Mouse (Mus musculus): ENCODE results near the gene Smr3a. TPM values are rescaled to one million over a fixed set of nuclear protein-coding genes. Genes with fewer than 3 reads are reported as not detected.

Smr3a gene
- total RNA-seq (2021) = not detected

- no peak for DNase-seq
Measured at GRCm38 (mm10) chr5:88002249-88002648, at the start of gene Smr3a. Gene Smr3a, plus strand, starts transcription at chr5:88002549.

- DNase-seq = no peak
Measured at GRCm38 (mm10) chr5:87969201-87969600, 33.1 kb upstream of the Smr3a start, which contains the start of the genes 2310003L06Rik and Gm28434. Gene 2310003L06Rik, plus strand, starts transcription at chr5:87969459. Gene Gm28434, plus strand, starts transcription at chr5:87969517.

- DNase-seq = no peak
Measured at GRCm38 (mm10) chr5:87979139-87979538, 23.2 kb upstream of the Smr3a start, which contains the start of gene Cabs1. Gene Cabs1, plus strand, starts transcription at chr5:87979439.

GRCm38 (mm10) chr5:87982468-87983214, 19.7 kb upstream of the Smr3a start:
- no peak for DNase-seq

- DNase-seq = no peak
Measured at GRCm38 (mm10) chr5:88005241-88005640, 2.9 kb downstream of the Smr3a start.

Other genes with a start within 250 kb of the Smr3a start
- not detected for gene Csn1s2a, start 228.0 kb upstream of the Smr3a start, total RNA-seq (2021)
- gene Csn1s2b, start 194.5 kb upstream of the Smr3a start, total RNA-seq (2021) = not detected
- gene Prr27, start 176.9 kb upstream of the Smr3a start, total RNA-seq (2021) = not detected
- not detected for gene Odam, start 117.5 kb upstream of the Smr3a start, total RNA-seq (2021)
- gene Csn3, start 77.0 kb upstream of the Smr3a start, total RNA-seq (2021) = not detected
- gene 2310003L06Rik, start 33.1 kb upstream of the Smr3a start, total RNA-seq (2021) = not detected
- not detected for gene Gm28434, start 33.0 kb upstream of the Smr3a start, total RNA-seq (2021)
- not detected for gene Cabs1, start 23.1 kb upstream of the Smr3a start, total RNA-seq (2021)
- not detected for gene Smr2, start 84.0 kb downstream of the Smr3a start, total RNA-seq (2021)
- gene Gm11116, start 109.0 kb downstream of the Smr3a start, total RNA-seq (2021) = not detected
- not detected for gene Gm11115, start 151.6 kb downstream of the Smr3a start, total RNA-seq (2021)

All from layer of hippocampus, postnatal 36 days (tissue).